Mouse (Mus musculus) right cerebral cortex, postnatal 25 days (tissue): ENCODE results near the gene Gm45261.

Experiments used
- DNase-seq: peaks from one replicate; pipeline ENCODE4 v3.0.0; 2022

Gene Gm45261

DNA sequence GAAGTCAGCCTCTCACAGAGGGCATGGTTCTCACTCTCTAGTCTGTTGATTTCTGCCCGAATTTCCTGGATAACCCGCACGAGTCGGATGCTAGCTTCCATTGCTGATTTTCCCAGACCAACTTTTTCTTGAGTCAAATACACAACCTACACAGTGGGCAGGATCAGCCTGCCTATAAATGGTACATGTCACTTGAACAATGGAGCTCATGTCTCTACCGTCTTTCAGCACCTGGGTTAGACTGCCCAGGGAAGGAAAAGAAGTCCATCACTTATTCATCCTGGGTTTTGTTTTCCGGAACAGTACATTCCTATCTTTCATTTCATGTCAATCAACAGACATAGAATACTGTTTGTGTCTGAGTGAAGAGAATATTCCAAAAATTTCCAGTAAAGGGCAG lies at the start of gene Gm45261:
Gene Gm45261 (minus strand): TSS at position 101 of the 400 bp plus-strand sequence.
- DNase-seq: no peak

GRCm38 (mm10) chr1:80504757-80505156 lies 43.5 kb upstream of the Gm45261 start:
- no peak for DNase-seq

- DNase-seq: no peak
These were observed 42.8 kb upstream of the Gm45261 start for GRCm38 (mm10) chr1:80504081-80504480.

DNA sequence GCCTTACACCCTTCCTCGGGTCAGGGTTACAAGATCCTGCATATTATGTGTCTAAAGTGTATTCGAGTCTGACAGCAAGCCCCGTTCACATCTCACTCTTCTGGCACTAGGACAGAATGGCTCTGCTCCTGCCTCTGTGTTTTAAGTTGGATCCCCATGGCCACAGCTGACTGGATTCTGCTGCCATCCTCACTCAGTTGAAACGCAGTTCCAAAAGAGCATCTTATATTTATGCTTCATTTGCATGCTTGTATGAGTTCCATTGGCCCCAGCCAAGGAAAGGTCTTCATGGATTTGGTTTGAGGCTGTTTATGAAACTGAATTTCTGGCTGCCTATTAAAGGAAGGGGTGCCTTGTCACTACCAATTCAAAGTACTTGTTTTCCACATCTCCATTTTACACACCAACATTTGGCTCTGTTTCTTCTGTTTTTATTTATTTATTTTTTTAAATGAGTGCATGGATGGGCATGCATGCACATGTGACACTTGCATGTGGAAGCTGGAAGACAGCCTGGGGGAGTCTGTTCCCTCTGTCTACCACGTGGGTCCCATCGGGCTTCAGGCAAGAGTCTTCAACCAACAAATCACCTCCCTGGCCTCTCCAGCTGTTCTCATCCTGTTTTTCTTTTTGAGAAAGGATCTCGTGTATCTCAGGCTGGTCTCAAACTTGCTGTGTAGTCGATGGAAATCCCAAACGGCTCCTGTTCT lies 41.4 kb upstream of the Gm45261 start:
- no peak for DNase-seq

DNA sequence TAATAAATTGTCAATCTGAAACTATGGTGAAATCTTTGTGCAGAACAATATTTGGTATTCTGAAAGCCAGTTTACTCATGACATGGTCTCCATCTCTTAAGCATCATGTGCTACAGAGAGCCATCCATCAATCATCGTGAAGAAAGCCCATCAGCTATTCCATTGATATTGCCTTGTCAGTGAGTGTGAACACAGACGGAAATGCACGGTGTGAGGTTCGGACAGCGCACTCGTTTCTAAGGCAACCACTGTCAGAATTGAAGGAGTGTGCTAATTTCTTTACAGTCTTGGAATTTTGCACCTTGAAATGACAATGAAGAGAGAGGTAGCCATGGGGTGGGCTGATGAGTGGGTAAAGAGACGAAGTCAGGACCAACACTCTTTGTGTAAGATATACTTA lies 38.0 kb upstream of the Gm45261 start:
- DNase-seq: no peak

- DNase-seq: no peak
These were observed 35.1 kb upstream of the Gm45261 start for GRCm38 (mm10) chr1:80496360-80496759.

DNA sequence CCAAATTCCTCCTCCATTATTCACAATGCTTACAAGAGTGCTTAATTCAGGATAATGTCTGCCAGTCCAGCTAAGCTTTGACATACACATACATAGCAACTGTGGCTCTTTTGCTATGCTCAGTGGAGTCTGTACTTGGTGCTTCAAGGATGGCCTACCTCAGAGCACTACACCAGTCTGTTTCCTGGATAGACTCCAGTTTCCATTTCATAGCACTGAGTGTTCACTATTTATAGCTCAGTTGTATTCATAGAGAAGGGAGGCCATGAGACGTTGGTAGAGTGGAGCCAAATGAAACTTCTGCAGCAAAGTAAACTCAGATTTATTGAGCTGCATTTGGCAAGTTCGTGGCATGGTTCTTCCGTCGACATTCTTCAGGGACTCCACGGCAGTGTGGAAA lies 22.2 kb upstream of the Gm45261 start:
- DNase-seq: no peak

DNA sequence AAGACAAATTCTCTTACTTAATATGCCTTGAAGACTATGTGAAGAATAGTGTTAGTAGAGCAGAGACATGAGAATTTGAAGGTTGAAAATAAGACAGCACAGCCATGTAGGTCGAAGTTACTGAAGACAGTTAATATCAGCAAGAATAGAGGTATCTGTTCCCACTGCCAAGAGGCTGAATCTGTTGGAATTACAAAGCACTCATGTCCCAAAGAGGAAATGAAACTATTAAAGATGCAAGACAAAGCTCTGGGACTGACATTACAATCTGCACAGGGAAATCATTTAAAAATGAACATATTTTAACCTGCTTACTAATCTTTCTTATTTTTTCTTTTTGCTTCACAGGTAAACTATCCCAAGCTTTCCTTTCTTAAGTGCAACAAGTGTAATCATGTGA lies 13.7 kb upstream of the Gm45261 start:
- no peak for DNase-seq

GRCm38 (mm10) chr1:80472395-80472794 lies 11.1 kb upstream of the Gm45261 start:
- no peak for DNase-seq

GRCm38 (mm10) chr1:80459923-80460322 lies 1.3 kb downstream of the Gm45261 start:
- DNase-seq: no peak

GRCm38 (mm10) chr1:80459477-80459876 lies 1.8 kb downstream of the Gm45261 start:
- DNase-seq: no peak

- no peak for DNase-seq
These were observed 7.3 kb downstream of the Gm45261 start for GRCm38 (mm10) chr1:80453971-80454370.

DNA sequence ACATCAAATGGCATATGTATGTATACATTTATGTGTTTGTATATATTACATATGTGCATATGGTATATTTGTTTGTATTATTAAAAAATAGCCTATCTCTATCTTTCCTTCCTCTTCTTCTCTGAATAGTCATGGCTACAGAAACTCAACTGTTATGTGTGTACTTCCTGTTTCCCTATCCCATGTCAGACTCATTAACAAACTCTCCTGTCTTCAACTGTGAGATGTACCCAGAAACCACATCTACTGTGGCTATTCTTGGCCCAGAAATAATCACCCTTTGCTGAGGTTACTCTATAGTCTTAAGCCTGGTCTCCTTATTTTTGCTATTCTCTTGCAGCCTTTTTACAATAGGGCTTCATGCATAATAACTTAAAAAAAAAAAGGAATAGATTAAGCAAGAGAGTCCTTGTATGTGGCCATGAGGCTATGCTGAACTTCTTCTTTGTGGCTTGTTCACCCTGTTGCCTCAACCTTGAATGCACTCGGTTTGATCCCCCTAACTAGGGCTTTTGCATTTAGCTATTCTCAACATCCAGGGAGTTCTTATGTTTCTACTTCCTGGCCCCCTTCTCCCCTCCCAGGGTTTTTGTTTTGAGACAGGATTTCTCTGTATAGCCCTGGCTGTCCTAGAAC lies 9.2 kb downstream of the Gm45261 start:
- DNase-seq: no peak

DNA sequence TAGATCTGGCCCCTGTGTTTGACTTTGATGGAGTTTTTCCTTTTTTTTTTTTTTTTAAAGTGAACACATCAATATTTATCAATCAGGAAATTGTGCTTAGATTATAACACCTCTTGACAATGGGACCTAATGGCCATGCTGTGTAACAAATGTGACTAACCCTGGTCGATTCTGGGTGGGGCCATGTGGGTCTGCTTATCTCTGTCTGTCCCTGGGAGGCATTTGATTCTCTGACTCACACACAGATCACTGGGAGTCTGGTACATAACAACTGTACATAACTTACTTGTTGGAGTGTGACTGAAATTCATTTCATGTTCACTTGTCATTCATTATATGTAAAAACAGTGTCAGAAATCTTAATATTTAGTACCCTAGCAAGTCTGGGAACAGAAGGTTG lies 13.7 kb downstream of the Gm45261 start:
- DNase-seq: no peak

DNA sequence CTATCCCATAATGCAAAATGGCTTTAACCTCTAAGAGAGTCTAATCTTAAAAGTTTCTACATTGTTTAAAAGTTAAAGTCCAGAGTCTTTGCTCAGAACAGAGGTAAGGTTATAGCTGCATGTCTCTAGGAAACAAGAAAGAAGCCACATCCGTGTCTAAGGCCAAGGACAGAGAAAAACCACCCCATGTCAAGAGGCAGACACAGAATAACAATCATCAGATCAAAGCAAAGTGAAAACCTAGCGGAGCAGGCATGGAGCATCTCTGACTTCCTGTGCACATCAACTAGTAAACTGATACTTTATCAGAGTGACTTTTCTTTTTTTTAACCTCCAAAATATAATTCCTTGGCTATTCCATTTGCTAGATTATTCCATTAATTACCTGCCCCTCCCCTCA lies 20.3 kb downstream of the Gm45261 start:
- no peak for DNase-seq

DNA sequence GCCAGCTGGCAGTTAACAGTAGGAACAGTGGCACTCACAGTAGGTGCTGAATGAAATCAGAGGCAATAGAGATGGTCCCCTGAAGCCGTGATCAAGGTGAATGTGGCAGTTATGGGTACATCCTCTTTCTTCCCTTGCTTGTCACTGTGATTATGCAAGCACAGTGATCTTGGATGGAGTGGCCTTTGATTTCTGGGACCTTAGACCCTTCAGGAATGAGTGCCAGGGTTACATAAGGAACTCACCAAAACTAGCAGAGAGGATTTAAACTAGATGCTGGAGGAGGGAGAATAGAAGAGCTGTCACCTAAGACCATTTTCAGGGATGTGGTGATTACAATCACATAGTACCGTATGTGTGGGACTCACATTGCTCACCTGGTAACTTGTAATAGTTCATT lies 22.7 kb downstream of the Gm45261 start:
- DNase-seq: no peak

GRCm38 (mm10) chr1:80427946-80428345 lies 33.3 kb downstream of the Gm45261 start:
- no peak for DNase-seq

DNA sequence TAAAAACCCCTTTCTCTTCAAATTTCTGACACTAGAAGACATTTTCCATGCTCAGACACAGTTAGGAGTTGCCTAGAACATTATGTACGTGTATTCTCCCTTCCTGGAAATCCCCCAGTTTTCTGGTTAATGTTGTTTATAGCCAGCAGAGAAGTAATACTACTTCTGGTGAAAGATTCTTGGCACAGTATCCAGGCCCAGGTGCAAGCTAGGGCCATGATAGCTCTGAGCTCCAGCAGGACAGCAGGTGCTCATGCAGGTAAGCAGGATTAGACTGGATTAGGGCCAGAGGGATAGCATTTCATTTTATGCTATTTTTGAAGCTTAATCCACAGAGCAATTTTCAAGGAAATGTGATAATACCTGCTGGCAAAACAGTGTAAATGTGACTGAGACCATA lies 33.8 kb downstream of the Gm45261 start:
- DNase-seq: no peak

DNA sequence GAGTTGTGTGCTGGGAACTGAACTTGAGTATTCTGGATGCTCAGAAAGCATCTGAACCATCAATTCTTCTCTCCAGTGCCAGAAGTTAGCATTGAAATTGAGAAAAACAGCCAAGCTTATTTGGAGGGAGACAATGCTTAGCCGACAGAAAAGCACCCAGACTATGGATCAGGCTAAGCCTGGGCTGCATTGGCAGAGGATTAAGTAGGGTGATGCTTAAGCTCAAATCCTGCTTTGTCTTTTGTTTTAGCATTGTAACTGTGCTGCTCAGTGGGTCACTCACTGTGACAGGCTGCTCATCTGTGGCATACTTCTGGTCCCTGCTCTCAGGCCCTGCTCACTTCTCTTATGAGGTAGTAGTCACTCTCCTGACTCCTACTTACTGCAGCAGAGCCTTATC lies 36.6 kb downstream of the Gm45261 start:
- no peak for DNase-seq

GRCm38 (mm10) chr1:80418321-80419045 lies 42.8 kb downstream of the Gm45261 start:
- DNase-seq: no peak

- DNase-seq: no peak
These were observed 44.9 kb downstream of the Gm45261 start for GRCm38 (mm10) chr1:80416329-80416728.

GRCm38 (mm10) chr1:80412521-80412920 lies 48.7 kb downstream of the Gm45261 start:
- DNase-seq: no peak

DNA sequence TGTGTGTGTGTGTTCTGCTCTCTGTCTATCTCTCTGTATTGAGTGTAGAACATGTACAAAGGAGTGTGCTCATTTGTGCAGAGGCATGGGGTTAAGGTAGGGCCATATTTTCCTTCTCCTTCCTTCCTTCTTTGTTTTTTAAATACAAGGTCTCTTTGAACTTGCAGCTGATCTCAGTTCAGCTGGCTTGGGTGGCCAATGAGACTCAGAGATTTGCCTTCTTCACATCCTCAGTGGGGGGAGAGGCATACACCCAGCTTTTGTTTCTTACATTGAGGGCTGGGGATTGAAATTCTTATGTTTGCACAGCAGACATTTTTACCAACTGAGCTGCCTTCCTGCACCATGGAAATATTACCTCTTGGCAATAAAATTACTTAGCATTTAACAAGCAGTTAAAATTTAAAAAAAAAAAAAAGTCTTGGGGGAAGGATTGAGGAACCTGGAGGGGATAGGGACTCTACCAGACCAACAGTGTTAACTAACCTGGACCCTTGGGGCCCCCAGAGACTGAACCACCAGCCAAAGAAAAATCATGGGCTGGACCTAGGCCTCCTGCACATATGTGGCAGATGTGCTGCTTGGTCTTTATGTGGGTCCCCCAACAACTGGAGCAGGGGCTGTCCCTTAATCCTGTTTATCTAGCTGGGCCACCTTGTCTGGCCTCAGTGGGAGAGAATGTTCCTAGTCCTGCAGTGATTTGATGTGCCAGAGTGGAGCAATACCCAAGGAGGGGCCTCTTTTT lies 50.8 kb downstream of the Gm45261 start:
- DNase-seq: no peak
